11 mouse cellular contexts compared by ENCODE assay signal in genomic region chr9:67584871-67585270, GRCm38 (mm10). TPM values are rescaled to one million over a fixed set of nuclear protein-coding genes. Genes with fewer than 3 reads are reported as not detected.
DNase-seq lines count a peak whose midpoint lies in the region; ATAC-seq and TF ChIP-seq lines count a peak whose summit lies in the region.
"Had no signal": no experiment of that assay in that cellular context is flagged by ENCODE, and none has a peak within 500 bp of the region (broad histone marks: within the 10 kb centered on the region; RNA-seq: fewer than 3 reads in every experiment).

No protein-coding gene starts in this region.

- no peak overlapping the region for H3K9ac ChIP-seq in embryonic facial prominence, embryonic 15.5 days
- no peak overlapping the region for H3K9ac ChIP-seq in lung, embryonic 14.5 days
- no peak overlapping the region for H3K9ac ChIP-seq in forebrain, embryonic 13.5 days
- H3K9ac ChIP-seq: forebrain, postnatal 0 days had no signal

- peak; percentile 55 for ATAC-seq in embryonic facial prominence, embryonic 15.5 days (ENCODE audit: insufficient number of reproducible peaks, low FRiP score, low TSS enrichment, low read depth)
- ATAC-seq in lung, embryonic 14.5 days (ENCODE audit: insufficient read depth): peak; percentile 66; the same call in 1 of the 2 replicates
- ATAC-seq in forebrain, embryonic 13.5 days: no peak
- ATAC-seq: forebrain, postnatal 0 days had no signal

- no peak overlapping the region for H3K4me3 ChIP-seq in embryonic facial prominence, embryonic 15.5 days (replicated peaks)
- H3K4me3 ChIP-seq in lung, embryonic 14.5 days (ENCODE audit: low read depth, low read length): no peak overlapping the region
- no peak overlapping the region for H3K4me3 ChIP-seq in forebrain, embryonic 13.5 days
- no peak overlapping the region for H3K4me3 ChIP-seq in forebrain, embryonic 10.5 days

- H3K27me3 ChIP-seq in embryonic facial prominence, embryonic 15.5 days: no peaks in the 10 kb centered on the region
- H3K27me3 ChIP-seq in lung, embryonic 14.5 days (ENCODE audit: insufficient read depth, low read length): no peaks in the 10 kb centered on the region
- H3K27me3 ChIP-seq in forebrain, embryonic 13.5 days: no peaks in the 10 kb centered on the region
- no peaks in the 10 kb centered on the region for H3K27me3 ChIP-seq in forebrain, embryonic 10.5 days (ENCODE audit: poor library complexity, severe bottlenecking)

- no peaks in the 10 kb centered on the region for H3K36me3 ChIP-seq in embryonic facial prominence, embryonic 15.5 days
- no peaks in the 10 kb centered on the region for H3K36me3 ChIP-seq in lung, embryonic 14.5 days (ENCODE audit: insufficient read depth)
- H3K36me3 ChIP-seq in forebrain, embryonic 13.5 days (ENCODE audit: poor library complexity, severe bottlenecking): no peaks in the 10 kb centered on the region
- H3K36me3 ChIP-seq in forebrain, embryonic 10.5 days (replicated peaks): no peaks in the 10 kb centered on the region

- H3K9me3 ChIP-seq in embryonic facial prominence, embryonic 15.5 days (replicated peaks): no peaks in the 10 kb centered on the region
- no peaks in the 10 kb centered on the region for H3K9me3 ChIP-seq in lung, embryonic 14.5 days (ENCODE audit: low read depth, low read length)
- H3K9me3 ChIP-seq in forebrain, embryonic 13.5 days (replicated peaks): no peaks in the 10 kb centered on the region
- no peaks in the 10 kb centered on the region for H3K9me3 ChIP-seq in forebrain, embryonic 10.5 days

- H3K4me2 ChIP-seq in embryonic facial prominence, embryonic 15.5 days (replicated peaks): no peak overlapping the region
- H3K4me2 ChIP-seq in lung, embryonic 14.5 days: no peak overlapping the region
- H3K4me2 ChIP-seq in forebrain, embryonic 13.5 days: no peak overlapping the region

- H3K4me1 ChIP-seq in embryonic facial prominence, embryonic 15.5 days: peaks cover 21% of the 10 kb centered on the region
- H3K4me1 ChIP-seq in lung, embryonic 14.5 days (ENCODE audit: insufficient read depth): peaks cover 5% of the 10 kb centered on the region; the same call in 1 of the 2 replicates
- H3K4me1 ChIP-seq in forebrain, embryonic 13.5 days: 0 out of 2 replicates have a peak, but pooled peaks cover 5% of the 10 kb centered on the region
- H3K4me1 ChIP-seq in forebrain, embryonic 10.5 days: peaks cover 13% of the 10 kb centered on the region

- WGBS in embryonic facial prominence, embryonic 15.5 days: 71% methylated on average over 10 of the region's 10 CpGs
- WGBS in lung, embryonic 14.5 days: 59% methylated on average over 10 of the region's 10 CpGs
- WGBS in forebrain, embryonic 13.5 days: 94% methylated on average over 10 of the region's 10 CpGs
- 96% methylated on average over 10 of the region's 10 CpGs for WGBS in forebrain, embryonic 10.5 days

- no peak for TF ChIP-seq CTCF in lung, embryonic 14.5 days (IDR thresholded peaks at IDR 0.05; ENCODE audit: low read depth)

- DNase-seq in 3T3-L1 (ENCODE audit: low read depth, low spot score) (peak; percentile 95), MN1 (ENCODE audit: low spot score) (no peak)
- peak; percentile 86 to 87 for DNase-seq in heart, postnatal 10 days
- DNase-seq in lung, embryonic 14.5 days: peak; percentile 70
- no peak for DNase-seq in embryo, embryonic 10.5 days (ENCODE audit: low spot score)
- no peak for DNase-seq in forebrain, embryonic 10.5 days (ENCODE audit: extremely low spot score, low spot score)
- DNase-seq: forebrain, postnatal 0 days; spleen, adult 18-20 months had no signal

- intact Hi-C loops in heart, postnatal 10 days (cut with DNase I): loop anchor here (5.0 kb wide), 1 partner anchor 47 kb away; no protein-coding TSS in a partner anchor

- H3K27ac ChIP-seq in embryonic facial prominence, embryonic 15.5 days (replicated peaks): no peak overlapping the region
- no peak overlapping the region for H3K27ac ChIP-seq in lung, embryonic 14.5 days (ENCODE audit: low read depth)
- H3K27ac ChIP-seq in forebrain, embryonic 13.5 days: no peak overlapping the region
- H3K27ac ChIP-seq in forebrain, embryonic 10.5 days: no peak overlapping the region

RNA-seq across cellular contexts. Expression of gene Tln2, which starts 25.4 kb away (rescaled TPM):
- polyA plus RNA-seq in embryonic facial prominence, embryonic 15.5 days (2015; fragmentation: Nextera tagmentation; extraction: Ambion mirVana): 33.9 and 37.2 TPM in 2 replicates
- 10 to 100 TPM; 86.0 to 96.7 TPM for total RNA-seq in heart, postnatal 10 days (2021)
- 18.3 and 19.1 TPM in 2 replicates for polyA plus RNA-seq in lung, embryonic 14.5 days (2014; fragmentation: Nextera tagmentation; extraction: Ambion mirVana)
- 18.5 and 20.0 TPM in 2 replicates for polyA plus RNA-seq in forebrain, embryonic 13.5 days (2015; fragmentation: Nextera tagmentation; extraction: Ambion mirVana)
- polyA plus RNA-seq in forebrain, embryonic 10.5 days (2016; fragmentation: Nextera tagmentation; extraction: Ambion mirVana): 27.6 and 30.0 TPM in 2 replicates
- total RNA-seq: MEL had no signal

Comparison
In these comparisons a context has a peak if more than half of its experiments do, and no peak if none do; other contexts are left out.
1. DNase-seq: peak in 3T3-L1 (single experiment), heart, postnatal 10 days (2 of 2) and lung, embryonic 14.5 days (single experiment); none in embryo, embryonic 10.5 days (single experiment), MN1 (single experiment) and forebrain, embryonic 10.5 days (single experiment).